Mouse (Mus musculus): Measurements from ENCODE around the gene Myh6. TPM values are rescaled to one million over a fixed set of nuclear protein-coding genes. Genes with fewer than 3 reads are reported as not detected.
A peak's percentile ranks its signal among the peaks of the same experiment; 100 is the strongest.

Myh6 gene
- total RNA-seq (2014; rRNA removed; ENCODE audit: low replicate concordance) (3,860 and 3,976 TPM in 2 replicates), polyA plus RNA-seq (2015; fragmentation: Nextera tagmentation; extraction: Ambion mirVana) (8,242 and 9,737 TPM in 2 replicates)

- ATAC-seq (ENCODE audit: insufficient read depth, low read depth) (peak; percentile 59), DNase-seq (ENCODE audit: low spot score) (peak; percentile 97)
- H3K9ac ChIP-seq (replicated peaks; ENCODE audit: low read depth, low read length): peak within 1 kb of the TSS; percentile 98
- H3K36me3 ChIP-seq (replicated peaks; ENCODE audit: control insufficient read depth, insufficient read depth, low read length): peaks cover 49% of the 10 kb centered on the region
- no peaks in the 10 kb centered on the region for H3K27me3 ChIP-seq (ENCODE audit: control insufficient read depth, insufficient read depth, low read length)
- WGBS: 34% methylated on average over 7 of the region's 7 CpGs
- no peaks in the 10 kb centered on the region for H3K9me3 ChIP-seq (replicated peaks; ENCODE audit: control insufficient read depth, low read length)
- peak; percentile 95 for TF ChIP-seq EP300 (IDR thresholded peaks at IDR 0.05; ENCODE audit: low read depth)
- no peak for TF ChIP-seq CTCF (IDR thresholded peaks at IDR 0.05; ENCODE audit: low read depth)
- peak within 1 kb of the TSS; percentile 70 for H3K4me3 ChIP-seq (ENCODE audit: low read depth, low read length)
- H3K27ac ChIP-seq (ENCODE audit: low read depth): peak within 1 kb of the TSS; percentile 96
- H3K4me1 ChIP-seq (ENCODE audit: control insufficient read depth, insufficient read depth): no peaks in the 10 kb centered on the region
- H3K4me2 ChIP-seq (ENCODE audit: low read depth, low read length): peak within 1 kb of the TSS; percentile 58
These were observed at the start of gene Myh6 for GRCm38 (mm10) chr14:54966320-54966977. Gene Myh6 (minus strand): TSS chr14:54966927.

GRCm38 (mm10) chr14:55015767-55016111 is 49.0 kb upstream of the Myh6 start:
- TF ChIP-seq EP300 (IDR thresholded peaks at IDR 0.05; ENCODE audit: low read depth): no peak
- TF ChIP-seq CTCF (IDR thresholded peaks at IDR 0.05; ENCODE audit: low read depth): no peak
- under 1% methylated on average over 17 of the region's 17 CpGs for WGBS
- peak overlapping the region; percentile 80 for H3K9ac ChIP-seq (replicated peaks; ENCODE audit: low read depth, low read length)
- peak overlapping the region; percentile 78 for H3K4me3 ChIP-seq (ENCODE audit: low read depth, low read length)
- no peaks in the 10 kb centered on the region for H3K9me3 ChIP-seq (replicated peaks; ENCODE audit: control insufficient read depth, low read length)
- peaks cover 25% of the 10 kb centered on the region for H3K36me3 ChIP-seq (replicated peaks; ENCODE audit: control insufficient read depth, insufficient read depth, low read length)
- DNase-seq (ENCODE audit: low spot score) (no peak), ATAC-seq (ENCODE audit: insufficient read depth, low read depth) (peak; percentile 8)
- H3K4me2 ChIP-seq (ENCODE audit: low read depth, low read length): peak overlapping the region; percentile 91
- H3K27ac ChIP-seq (ENCODE audit: low read depth): peak overlapping the region; percentile 82
- no peaks in the 10 kb centered on the region for H3K27me3 ChIP-seq (ENCODE audit: control insufficient read depth, insufficient read depth, low read length)
- 0 out of 2 replicates have a peak, but pooled peaks cover 3% of the 10 kb centered on the region for H3K4me1 ChIP-seq (ENCODE audit: control insufficient read depth, insufficient read depth)

GRCm38 (mm10) chr14:55014991-55015766 is 48.5 kb upstream of the Myh6 start, which contains the start of gene Ngdn:
Gene Ngdn (plus strand): TSS chr14:55015454.
- H3K9me3 ChIP-seq (replicated peaks; ENCODE audit: control insufficient read depth, low read length): no peaks in the 10 kb centered on the region
- peak; percentile 91 for ATAC-seq (ENCODE audit: insufficient read depth, low read depth)

GRCm38 (mm10) chr14:55014591-55014990 is 47.9 kb upstream of the Myh6 start:
- ATAC-seq (ENCODE audit: insufficient read depth, low read depth): peak; percentile 40
- TF ChIP-seq CTCF (IDR thresholded peaks at IDR 0.05; ENCODE audit: low read depth): no peak
- TF ChIP-seq EP300 (IDR thresholded peaks at IDR 0.05; ENCODE audit: low read depth): no peak
- Histone ChIP-seq H3K27ac (ENCODE audit: low read depth) (peak overlapping the region; percentile 98), H3K9me3 (replicated peaks; ENCODE audit: control insufficient read depth, low read length) (no peaks in the 10 kb centered on the region), H3K36me3 (replicated peaks; ENCODE audit: control insufficient read depth, insufficient read depth, low read length) (peaks cover 20% of the 10 kb centered on the region), H3K9ac (replicated peaks; ENCODE audit: low read depth, low read length) (peak overlapping the region; percentile 62), H3K4me3 (ENCODE audit: low read depth, low read length) (peak overlapping the region; percentile 49), H3K4me2 (ENCODE audit: low read depth, low read length) (peak overlapping the region; percentile 79), H3K27me3 (ENCODE audit: control insufficient read depth, insufficient read depth, low read length) (no peaks in the 10 kb centered on the region), H3K4me1 (ENCODE audit: control insufficient read depth, insufficient read depth) (peaks cover 3% of the 10 kb centered on the region; the same call in 1 of the 2 replicates)
- under 1% methylated on average over 27 of the region's 27 CpGs for WGBS
- peak; percentile 60 for DNase-seq (ENCODE audit: low spot score)

More at GRCm38 (mm10) chr14:55014991-55015766, 48.5 kb upstream of the Myh6 start, which contains the start of gene Ngdn:
- peak; percentile 93 for TF ChIP-seq CTCF (IDR thresholded peaks at IDR 0.05; ENCODE audit: low read depth)
- TF ChIP-seq EP300 (IDR thresholded peaks at IDR 0.05; ENCODE audit: low read depth): peak; percentile 94
- 0 out of 2 replicates have a peak, but pooled peaks cover 3% of the 10 kb centered on the region for H3K4me1 ChIP-seq (ENCODE audit: control insufficient read depth, insufficient read depth)
- H3K9ac ChIP-seq (replicated peaks; ENCODE audit: low read depth, low read length): peak within 1 kb of the TSS; percentile 80
- no peaks in the 10 kb centered on the region for H3K27me3 ChIP-seq (ENCODE audit: control insufficient read depth, insufficient read depth, low read length)
- H3K36me3 ChIP-seq (replicated peaks; ENCODE audit: control insufficient read depth, insufficient read depth, low read length): peaks cover 20% of the 10 kb centered on the region
- H3K4me3 ChIP-seq (ENCODE audit: low read depth, low read length): peak within 1 kb of the TSS; percentile 78
- H3K27ac ChIP-seq (ENCODE audit: low read depth): peak within 1 kb of the TSS; percentile 98
- H3K4me2 ChIP-seq (ENCODE audit: low read depth, low read length): peak within 1 kb of the TSS; percentile 91
- DNase-seq (ENCODE audit: low spot score): peak; percentile 100
- under 1% methylated on average over 36 of the region's 36 CpGs for WGBS

- H3K27ac ChIP-seq (ENCODE audit: low read depth): no peak overlapping the region
- 73% methylated on average over 4 of the region's 4 CpGs for WGBS
- H3K36me3 ChIP-seq (replicated peaks; ENCODE audit: control insufficient read depth, insufficient read depth, low read length): no peaks in the 10 kb centered on the region
- DNase-seq (ENCODE audit: low spot score) (no peak), ATAC-seq (ENCODE audit: insufficient read depth, low read depth) (no peak)
- TF ChIP-seq CTCF (IDR thresholded peaks at IDR 0.05; ENCODE audit: low read depth) (peak; percentile 42), EP300 (IDR thresholded peaks at IDR 0.05; ENCODE audit: low read depth) (no peak)
- H3K4me1 ChIP-seq (ENCODE audit: control insufficient read depth, insufficient read depth): peaks cover 3% of the 10 kb centered on the region; the same call in 1 of the 2 replicates
- H3K9ac ChIP-seq (replicated peaks; ENCODE audit: low read depth, low read length): no peak overlapping the region
- no peak overlapping the region for H3K4me3 ChIP-seq (ENCODE audit: low read depth, low read length)
- H3K27me3 ChIP-seq (ENCODE audit: control insufficient read depth, insufficient read depth, low read length): no peaks in the 10 kb centered on the region
- H3K4me2 ChIP-seq (ENCODE audit: low read depth, low read length): no peak overlapping the region
- H3K9me3 ChIP-seq (replicated peaks; ENCODE audit: control insufficient read depth, low read length): no peaks in the 10 kb centered on the region
These were observed 44.4 kb upstream of the Myh6 start for GRCm38 (mm10) chr14:55011116-55011515.

Data from heart, postnatal 0 days (tissue).